Mouse (Mus musculus) CH12.LX (cell line): ENCODE data around the gene Rgs4.

Experiments used
- CTCF ChIP-seq, 2 experiments: IDR thresholded peaks in 1 of 2; conservative IDR thresholded peaks in 1 of 2; 2 replicates each; pipeline ENCODE4 v1.5.1; 2011 to 2012; ENCODE audit warnings: low read depth in 2 of 2, low read length in 2 of 2, improper control_type of control experiment in 1 of 2, inconsistent platforms in 1 of 2, mild to moderate bottlenecking in 1 of 2, moderate library complexity in 1 of 2
- JUND ChIP-seq: conservative IDR thresholded peaks from 2 replicates; pipeline ENCODE4 v1.6.1; 2011; ENCODE audit warnings: low read depth, low read length, improper control_type of control experiment

DNA sequence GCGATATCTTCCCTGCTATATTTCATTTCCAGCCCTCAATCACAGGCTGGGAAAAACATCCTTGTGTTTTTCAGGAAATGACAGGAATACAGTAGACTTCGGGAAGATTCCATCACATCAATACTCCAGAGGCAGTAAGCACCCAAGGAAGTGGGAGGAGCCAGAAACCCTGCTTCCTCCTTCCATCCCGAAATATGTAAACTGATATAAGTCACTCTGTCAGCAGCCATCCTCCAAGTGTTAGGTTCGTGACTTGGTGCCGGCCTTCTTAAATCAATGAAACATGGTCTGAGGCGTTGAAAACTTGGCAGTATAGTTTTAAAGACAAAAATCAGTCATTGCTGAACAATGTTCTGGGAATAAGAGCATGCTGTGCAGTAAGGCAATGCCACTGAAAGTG is 11.3 kb downstream of the Rgs4 start:
- no peak for TF ChIP-seq CTCF (conservative IDR thresholded peaks at IDR 0.05 in 1 of 2, IDR thresholded peaks at IDR 0.05 in 1 of 2; ENCODE audit: low read depth in 2 of 2, low read length in 2 of 2)
- TF ChIP-seq JUND: no peak
